Mouse (Mus musculus): ENCODE data around the gene Hrh2. TPM values are rescaled to one million over a fixed set of nuclear protein-coding genes. Genes with fewer than 3 reads are reported as not detected.

The Hrh2 gene
- polyA plus RNA-seq, 1 experiment from 2014 or later: 0.12 TPM

DNA sequence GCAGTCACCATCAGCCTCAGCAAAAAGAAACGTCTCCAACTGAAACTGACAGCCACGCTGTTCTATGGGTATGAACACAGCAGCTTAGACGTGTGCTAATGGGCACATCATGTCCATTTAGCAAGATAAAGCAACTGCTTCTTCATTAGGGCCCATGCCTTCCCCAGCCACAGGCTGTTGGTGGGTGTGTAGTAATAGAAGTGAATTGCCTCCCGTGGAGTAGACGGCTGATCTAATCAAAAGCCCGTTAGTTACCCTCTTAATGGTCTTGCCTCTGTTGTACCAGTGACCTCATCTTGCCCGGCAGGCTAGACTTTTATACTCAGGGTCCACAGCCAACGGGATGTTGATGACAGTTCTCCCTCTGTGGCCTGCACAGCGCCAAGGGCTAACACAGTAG, 7.1 kb downstream of the Hrh2 start:
- Histone ChIP-seq H3K36me3 (ENCODE audit: control insufficient read depth, insufficient read depth) (no peaks in the 10 kb centered on the region), H3K4me2 (ENCODE audit: low read depth, low read length) (no peak overlapping the region), H3K9me3 (replicated peaks; ENCODE audit: control insufficient read depth, low read length) (no peaks in the 10 kb centered on the region), H3K27me3 (ENCODE audit: control insufficient read depth, insufficient read depth, low read length) (0 out of 2 replicates have a peak, but pooled peaks cover 4% of the 10 kb centered on the region), H3K27ac (ENCODE audit: low read length) (no peak overlapping the region), H3K4me1 (ENCODE audit: control insufficient read depth, insufficient read depth, low read length) (0 out of 2 replicates have a peak, but pooled peaks cover 4% of the 10 kb centered on the region), H3K4me3 (ENCODE audit: low read length) (no peak overlapping the region), H3K9ac (ENCODE audit: low read length) (no peak overlapping the region)
- no peak for ATAC-seq (replicated peaks; ENCODE audit: extremely low read depth, insufficient read depth, low FRiP score)
- WGBS: 63% methylated on average over 9 of the region's 9 CpGs

DNA sequence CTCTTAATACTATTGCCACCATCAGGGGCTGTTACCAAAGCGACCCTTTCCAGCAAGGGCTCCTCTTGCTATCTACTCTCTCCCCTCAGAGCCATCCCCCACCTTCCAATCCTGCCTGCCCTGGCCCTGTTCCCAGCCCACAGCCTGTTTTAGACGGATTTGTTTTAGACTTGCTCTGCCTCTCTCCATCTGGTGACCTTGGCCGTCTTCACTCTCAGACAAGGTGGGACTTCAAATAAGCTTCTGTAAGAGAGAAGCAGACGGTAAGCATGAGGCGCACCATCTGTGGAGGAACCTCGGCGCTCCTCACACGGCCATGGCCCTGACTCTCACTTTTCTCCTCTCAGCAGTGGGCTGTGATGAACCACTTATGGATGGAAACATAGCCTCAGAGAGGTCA, 10.5 kb downstream of the Hrh2 start:
- Histone ChIP-seq H3K9ac (ENCODE audit: low read length) (no peak overlapping the region), H3K4me2 (ENCODE audit: low read depth, low read length) (no peak overlapping the region), H3K36me3 (ENCODE audit: control insufficient read depth, insufficient read depth) (no peaks in the 10 kb centered on the region), H3K27me3 (ENCODE audit: control insufficient read depth, insufficient read depth, low read length) (0 out of 2 replicates have a peak, but pooled peaks cover under 1% of the 10 kb centered on the region), H3K4me3 (ENCODE audit: low read length) (no peak overlapping the region), H3K4me1 (ENCODE audit: control insufficient read depth, insufficient read depth, low read length) (0 out of 2 replicates have a peak, but pooled peaks cover 4% of the 10 kb centered on the region), H3K9me3 (replicated peaks; ENCODE audit: control insufficient read depth, low read length) (no peaks in the 10 kb centered on the region), H3K27ac (ENCODE audit: low read length) (no peak overlapping the region)
- WGBS: 55% methylated on average over 8 of the region's 8 CpGs
- ATAC-seq (replicated peaks; ENCODE audit: extremely low read depth, insufficient read depth, low FRiP score): no peak

DNA sequence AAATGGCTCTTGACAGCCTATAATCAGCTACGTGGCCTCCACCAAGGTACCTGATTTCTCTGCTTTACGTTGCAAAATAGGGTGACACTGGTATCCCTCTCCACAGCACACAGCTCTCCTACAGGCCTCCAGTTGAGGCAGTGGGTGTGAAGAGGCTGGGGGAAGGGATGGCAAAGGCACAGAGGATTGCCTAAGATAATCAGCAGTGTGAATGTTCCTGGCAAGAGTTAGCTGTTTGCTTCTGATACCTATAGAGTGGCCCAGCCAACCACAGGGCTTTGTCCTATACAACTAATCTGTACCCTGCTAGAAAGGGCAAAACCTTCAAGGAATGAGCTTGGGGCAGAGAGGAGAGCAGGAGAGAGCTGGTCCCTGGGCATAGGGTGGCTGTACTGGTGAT, 11.5 kb downstream of the Hrh2 start:
- WGBS: 80% methylated on average over 2 of the region's 2 CpGs
- no peaks in the 10 kb centered on the region for H3K9me3 ChIP-seq (replicated peaks; ENCODE audit: control insufficient read depth, low read length)
- no peak overlapping the region for H3K4me2 ChIP-seq (ENCODE audit: low read depth, low read length)
- 0 out of 2 replicates have a peak, but pooled peaks cover 4% of the 10 kb centered on the region for H3K4me1 ChIP-seq (ENCODE audit: control insufficient read depth, insufficient read depth, low read length)
- ATAC-seq (replicated peaks; ENCODE audit: extremely low read depth, insufficient read depth, low FRiP score): no peak
- H3K27me3 ChIP-seq (ENCODE audit: control insufficient read depth, insufficient read depth, low read length): no peaks in the 10 kb centered on the region
- H3K9ac ChIP-seq (ENCODE audit: low read length): no peak overlapping the region
- H3K27ac ChIP-seq (ENCODE audit: low read length): no peak overlapping the region
- no peak overlapping the region for H3K4me3 ChIP-seq (ENCODE audit: low read length)
- H3K36me3 ChIP-seq (ENCODE audit: control insufficient read depth, insufficient read depth): no peaks in the 10 kb centered on the region

DNA sequence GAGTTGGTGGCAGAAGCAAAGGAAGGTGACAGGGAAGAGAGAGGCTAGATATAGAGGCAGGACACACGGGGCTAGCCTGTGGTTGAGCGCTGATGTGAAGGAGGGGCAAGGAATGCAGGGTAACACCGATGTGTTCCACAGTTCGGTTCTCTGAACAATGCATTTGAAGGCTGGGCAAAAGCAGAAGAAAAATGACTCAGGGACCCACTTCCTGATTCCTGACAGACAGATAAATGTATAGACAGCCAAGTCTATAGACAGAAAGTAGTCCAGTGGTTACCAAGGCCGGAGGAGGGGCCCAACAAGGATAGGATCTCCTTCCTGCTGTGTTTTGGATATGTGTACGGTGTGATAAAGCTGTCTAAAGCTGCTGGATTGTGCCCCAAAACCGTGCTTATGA, 13.3 kb downstream of the Hrh2 start:
- H3K4me3 ChIP-seq (ENCODE audit: low read length): no peak overlapping the region
- 68% methylated on average over 7 of the region's 7 CpGs for WGBS
- H3K4me2 ChIP-seq (ENCODE audit: low read depth, low read length): no peak overlapping the region
- no peak overlapping the region for H3K9ac ChIP-seq (ENCODE audit: low read length)
- H3K36me3 ChIP-seq (ENCODE audit: control insufficient read depth, insufficient read depth): no peaks in the 10 kb centered on the region
- ATAC-seq (replicated peaks; ENCODE audit: extremely low read depth, insufficient read depth, low FRiP score): no peak
- 0 out of 2 replicates have a peak, but pooled peaks cover 4% of the 10 kb centered on the region for H3K4me1 ChIP-seq (ENCODE audit: control insufficient read depth, insufficient read depth, low read length)
- no peaks in the 10 kb centered on the region for H3K27me3 ChIP-seq (ENCODE audit: control insufficient read depth, insufficient read depth, low read length)
- H3K27ac ChIP-seq (ENCODE audit: low read length): no peak overlapping the region
- H3K9me3 ChIP-seq (replicated peaks; ENCODE audit: control insufficient read depth, low read length): no peaks in the 10 kb centered on the region

DNA sequence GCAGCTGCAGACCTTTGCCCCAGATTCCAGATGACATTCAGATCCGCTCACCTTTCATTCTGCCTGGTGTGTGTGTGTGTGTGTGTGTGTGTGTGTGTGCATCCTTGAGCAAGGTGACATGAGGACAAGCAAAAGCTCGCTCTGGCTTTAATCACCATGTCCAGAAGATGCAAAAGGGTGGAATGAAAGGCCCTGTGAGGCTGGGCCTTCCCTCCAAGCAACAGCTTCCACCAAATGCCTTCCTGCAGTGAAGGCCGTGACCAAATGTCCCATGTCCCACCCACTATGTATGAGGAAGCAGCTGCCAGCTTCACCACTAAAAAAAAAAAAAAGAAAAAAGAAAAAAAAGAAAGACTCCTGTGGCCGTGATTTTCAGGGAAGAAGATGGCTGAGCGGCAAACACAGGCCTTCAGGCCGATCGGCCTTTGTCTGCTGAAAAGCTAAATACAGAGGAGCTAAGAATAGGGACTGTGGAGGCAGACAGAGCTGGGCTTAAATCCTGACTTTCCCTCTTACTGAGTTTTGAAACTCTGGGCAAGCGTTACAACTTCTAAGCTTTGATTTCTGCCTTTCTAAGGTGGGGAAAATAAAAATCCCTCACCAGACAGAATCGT, 14.3 kb downstream of the Hrh2 start:
- Histone ChIP-seq H3K4me3 (ENCODE audit: low read length) (no peak overlapping the region), H3K4me1 (ENCODE audit: control insufficient read depth, insufficient read depth, low read length) (0 out of 2 replicates have a peak, but pooled peaks cover 4% of the 10 kb centered on the region), H3K9me3 (replicated peaks; ENCODE audit: control insufficient read depth, low read length) (no peaks in the 10 kb centered on the region), H3K4me2 (ENCODE audit: low read depth, low read length) (no peak overlapping the region), H3K27me3 (ENCODE audit: control insufficient read depth, insufficient read depth, low read length) (no peaks in the 10 kb centered on the region), H3K36me3 (ENCODE audit: control insufficient read depth, insufficient read depth) (no peaks in the 10 kb centered on the region), H3K9ac (ENCODE audit: low read length) (no peak overlapping the region), H3K27ac (ENCODE audit: low read length) (no peak overlapping the region)
- no peak for ATAC-seq (replicated peaks; ENCODE audit: extremely low read depth, insufficient read depth, low FRiP score)
- 62% methylated on average over 9 of the region's 9 CpGs for WGBS

DNA sequence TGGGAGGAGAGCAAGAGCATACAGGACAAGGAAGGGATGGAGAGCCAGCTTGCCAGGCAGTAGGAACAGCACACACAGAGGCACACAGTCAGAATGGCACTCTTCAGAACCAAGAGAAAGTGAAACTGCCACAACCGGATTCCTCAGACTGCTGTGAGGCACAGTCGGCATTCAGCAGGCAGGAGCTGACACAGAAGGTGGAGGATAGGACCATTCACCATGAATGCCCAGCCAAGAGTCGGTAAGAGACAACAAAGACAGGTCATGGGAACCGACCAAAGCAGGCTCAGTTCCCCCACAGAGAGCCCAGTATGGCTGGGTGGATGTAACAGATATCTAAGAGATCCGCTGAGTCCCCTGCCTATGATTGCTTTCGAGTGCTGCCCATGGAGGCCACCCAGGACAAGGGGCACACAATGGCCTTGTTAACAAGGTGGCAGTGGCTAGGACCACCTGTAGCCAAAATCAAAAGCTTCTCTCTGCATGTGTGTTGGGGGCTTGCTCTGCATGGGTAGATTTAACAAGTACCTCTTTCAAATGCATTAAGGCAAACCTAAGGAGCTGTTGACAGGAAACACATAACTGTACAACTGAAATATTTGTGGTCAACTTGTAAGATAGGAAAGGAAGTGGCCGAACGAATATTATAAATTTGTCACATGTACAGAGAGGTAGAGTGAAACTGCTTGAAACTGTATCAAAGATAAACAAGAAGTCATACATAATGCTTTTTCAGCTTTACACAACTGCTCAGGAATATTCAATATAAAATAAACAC, 17.7 kb downstream of the Hrh2 start:
- WGBS: 51% methylated on average over 8 of the region's 8 CpGs
- 0 out of 2 replicates have a peak overlapping the region, but pooled peaks have one; percentile 20 for H3K27ac ChIP-seq (ENCODE audit: low read length)

DNA sequence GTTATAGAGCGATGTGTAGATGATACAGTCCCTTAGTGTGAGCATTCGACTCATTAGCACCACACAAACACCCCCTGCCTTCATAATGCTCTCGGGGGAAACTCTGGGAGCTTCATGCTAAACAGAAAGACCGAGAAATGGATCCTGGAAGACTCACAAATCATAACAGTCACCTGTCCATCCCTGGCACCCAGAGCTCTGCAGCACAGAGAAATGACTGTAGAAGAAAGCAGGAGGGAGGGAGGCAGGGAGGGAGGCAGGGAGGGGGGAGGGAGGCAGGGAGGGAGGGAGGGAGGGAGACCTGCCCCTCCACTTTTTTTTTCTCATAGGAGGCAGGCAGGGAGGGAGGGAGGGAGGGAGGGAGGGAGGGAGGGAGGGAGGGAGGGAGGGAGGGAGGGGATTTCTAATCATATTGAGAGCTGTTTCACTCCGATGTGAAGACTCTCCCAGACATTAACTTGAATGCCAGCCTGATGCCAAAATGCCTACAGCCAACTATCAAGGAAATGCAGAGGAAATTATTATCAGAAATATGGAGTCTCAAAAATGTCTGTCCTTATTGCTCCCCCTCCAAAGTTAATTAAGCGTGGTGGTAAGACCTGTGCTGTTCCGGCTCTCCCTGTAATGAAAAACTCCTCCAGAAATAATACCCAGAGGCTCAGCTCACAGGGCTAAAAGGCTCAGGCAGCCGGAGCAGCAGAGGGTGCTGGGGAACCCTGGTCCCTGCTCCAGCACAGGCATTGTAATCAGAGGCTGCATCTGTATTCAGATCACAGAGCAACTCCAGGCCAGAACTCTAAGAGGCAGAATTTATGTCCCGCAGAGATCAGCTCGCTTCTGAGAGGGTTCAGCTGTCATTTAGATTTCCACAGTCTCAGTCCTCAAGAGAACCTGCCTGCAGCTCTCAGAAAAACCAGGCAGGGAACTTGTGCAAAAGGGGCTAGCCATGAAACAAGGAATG, 19.9 kb downstream of the Hrh2 start:
- Histone ChIP-seq H3K4me1 (ENCODE audit: control insufficient read depth, insufficient read depth, low read length) (no peaks in the 10 kb centered on the region), H3K9me3 (replicated peaks; ENCODE audit: control insufficient read depth, low read length) (no peaks in the 10 kb centered on the region), H3K27me3 (ENCODE audit: control insufficient read depth, insufficient read depth, low read length) (no peaks in the 10 kb centered on the region), H3K4me3 (ENCODE audit: low read length) (no peak overlapping the region), H3K4me2 (ENCODE audit: low read depth, low read length) (no peak overlapping the region), H3K36me3 (ENCODE audit: control insufficient read depth, insufficient read depth) (no peaks in the 10 kb centered on the region), H3K27ac (ENCODE audit: low read length) (no peak overlapping the region), H3K9ac (ENCODE audit: low read length) (no peak overlapping the region)
- ATAC-seq (replicated peaks; ENCODE audit: extremely low read depth, insufficient read depth, low FRiP score): no peak
- 45% methylated on average over 10 of the region's 10 CpGs for WGBS

More for the DNA sequence above, 17.7 kb downstream of the Hrh2 start:
- ATAC-seq (replicated peaks; ENCODE audit: extremely low read depth, insufficient read depth, low FRiP score): no peak
- Histone ChIP-seq H3K4me1 (ENCODE audit: control insufficient read depth, insufficient read depth, low read length) (no peaks in the 10 kb centered on the region), H3K27me3 (ENCODE audit: control insufficient read depth, insufficient read depth, low read length) (no peaks in the 10 kb centered on the region), H3K9me3 (replicated peaks; ENCODE audit: control insufficient read depth, low read length) (no peaks in the 10 kb centered on the region), H3K4me3 (ENCODE audit: low read length) (peak overlapping the region; percentile 15), H3K36me3 (ENCODE audit: control insufficient read depth, insufficient read depth) (no peaks in the 10 kb centered on the region), H3K9ac (ENCODE audit: low read length) (0 out of 2 replicates have a peak overlapping the region, but pooled peaks have one; percentile 13), H3K4me2 (ENCODE audit: low read depth, low read length) (peak overlapping the region; percentile 8)

DNA sequence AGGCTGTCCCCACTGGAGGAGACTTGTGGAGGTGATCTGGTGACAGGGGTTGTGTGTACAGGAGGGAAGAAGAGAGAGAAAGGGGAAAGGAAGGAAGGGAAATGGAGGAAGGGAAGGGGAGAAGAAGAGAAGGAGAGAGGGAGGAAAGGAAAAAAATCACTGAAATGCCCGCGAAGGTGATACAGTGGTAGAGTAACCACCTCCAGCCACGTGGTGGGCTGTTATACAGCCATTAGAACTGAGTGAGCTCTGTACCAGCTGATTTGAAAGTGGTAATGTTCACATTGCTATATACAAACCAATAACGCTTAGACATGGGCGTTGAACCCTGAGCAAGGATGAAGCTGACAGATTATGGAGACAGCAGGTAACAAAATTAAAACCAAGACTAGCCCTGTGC, 20.6 kb downstream of the Hrh2 start:
- Histone ChIP-seq H3K9me3 (replicated peaks; ENCODE audit: control insufficient read depth, low read length) (no peaks in the 10 kb centered on the region), H3K4me1 (ENCODE audit: control insufficient read depth, insufficient read depth, low read length) (no peaks in the 10 kb centered on the region), H3K27ac (ENCODE audit: low read length) (no peak overlapping the region), H3K36me3 (ENCODE audit: control insufficient read depth, insufficient read depth) (no peaks in the 10 kb centered on the region), H3K4me3 (ENCODE audit: low read length) (no peak overlapping the region), H3K4me2 (ENCODE audit: low read depth, low read length) (no peak overlapping the region), H3K9ac (ENCODE audit: low read length) (no peak overlapping the region), H3K27me3 (ENCODE audit: control insufficient read depth, insufficient read depth, low read length) (no peaks in the 10 kb centered on the region)
- no peak for ATAC-seq (replicated peaks; ENCODE audit: extremely low read depth, insufficient read depth, low FRiP score)
- 62% methylated on average over 5 of the region's 5 CpGs for whole genome bisulfite sequencing

Data from heart, embryonic 16.5 days (tissue).